ENCODE assay signal across 17 mouse cellular contexts in the genomic region with DNA sequence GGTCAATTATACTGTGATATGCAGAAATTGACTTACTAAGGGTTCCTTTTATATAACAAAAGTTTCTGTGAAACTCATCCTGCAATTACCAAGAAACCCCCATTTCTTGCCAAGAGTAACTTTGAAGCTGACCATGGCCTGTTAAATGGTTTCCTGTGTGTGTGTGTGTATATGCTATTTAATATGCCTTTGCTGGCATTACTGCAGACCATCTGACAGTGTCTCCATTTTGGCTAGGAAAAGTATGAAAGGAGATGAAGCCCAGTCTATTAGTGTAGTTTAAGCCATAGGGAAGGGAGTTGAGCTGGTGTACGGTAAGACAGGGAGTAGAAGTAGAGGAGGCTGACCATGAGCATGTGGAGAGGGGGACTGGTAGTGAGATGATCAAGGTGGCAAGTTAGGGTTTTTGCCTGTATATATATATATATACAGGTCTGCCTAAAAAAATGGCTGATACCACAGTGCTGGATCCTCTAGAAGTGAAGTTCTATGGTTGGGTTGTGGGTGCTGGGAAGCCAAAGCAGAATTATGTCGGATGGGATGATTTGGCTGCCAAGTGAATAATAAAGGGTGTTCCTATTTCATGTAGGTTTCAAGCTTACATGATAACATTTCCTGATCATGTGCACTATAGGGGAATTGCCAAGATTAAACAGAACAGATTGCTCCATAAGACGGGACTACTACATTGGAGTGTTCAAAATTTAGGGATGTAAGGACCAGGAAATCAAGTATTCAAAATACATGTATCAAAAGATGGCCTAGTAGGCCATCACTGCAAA. TPM values are rescaled to one million over a fixed set of nuclear protein-coding genes. Genes with fewer than 3 reads are reported as not detected.
DNase-seq lines count a peak whose midpoint lies in the region; ATAC-seq and TF ChIP-seq lines count a peak whose summit lies in the region.
"Had no signal": no experiment of that assay in that cellular context is flagged by ENCODE, and none has a peak within 500 bp of the region (broad histone marks: within the 10 kb centered on the region; RNA-seq: fewer than 3 reads in every experiment).

No protein-coding gene starts in this region.

- peaks cover 11% of the 10 kb centered on the region for H3K4me1 ChIP-seq in heart, embryonic 10.5 days
- peaks cover 18% of the 10 kb centered on the region for H3K4me1 ChIP-seq in stomach, embryonic 16.5 days (ENCODE audit: control insufficient read depth, insufficient read depth, low read length)
- no peaks in the 10 kb centered on the region for H3K4me1 ChIP-seq in stomach, postnatal 0 days (replicated peaks; ENCODE audit: control insufficient read depth, insufficient read depth)
- peaks cover 22% of the 10 kb centered on the region for H3K4me1 ChIP-seq in embryonic facial prominence, embryonic 10.5 days
- H3K4me1 ChIP-seq in heart, adult 2 months (ENCODE audit: control insufficient read depth, insufficient read depth, low read length) = peaks cover 2% of the 10 kb centered on the region

- TF ChIP-seq EP300 in stomach, postnatal 0 days (optimal IDR thresholded peaks at IDR 0.05) = no peak
- no peak for TF ChIP-seq EP300 in heart, adult 2 months (IDR thresholded peaks at IDR 0.05; ENCODE audit: insufficient read depth, low read depth, low read length)

- H3K27ac ChIP-seq in heart, embryonic 10.5 days = no peak overlapping the region
- H3K27ac ChIP-seq in stomach, embryonic 16.5 days (ENCODE audit: low read length) = peak overlapping the region; percentile 16; the same call in 1 of the 2 replicates
- no peak overlapping the region for H3K27ac ChIP-seq in stomach, postnatal 0 days (replicated peaks)
- H3K27ac ChIP-seq in embryonic facial prominence, embryonic 10.5 days (replicated peaks) = no peak overlapping the region
- no peak overlapping the region for H3K27ac ChIP-seq in heart, adult 2 months
- H3K27ac ChIP-seq: neural tube, embryonic 15.5 days had no signal

- H3K4me3 ChIP-seq in heart, embryonic 10.5 days = 0 out of 2 replicates have a peak overlapping the region, but pooled peaks have one; percentile 1
- H3K4me3 ChIP-seq in stomach, embryonic 16.5 days (replicated peaks; ENCODE audit: low read length) = no peak overlapping the region
- H3K4me3 ChIP-seq in stomach, postnatal 0 days (ENCODE audit: low read depth, low read length) = no peak overlapping the region
- H3K4me3 ChIP-seq in embryonic facial prominence, embryonic 10.5 days = peak overlapping the region; percentile 83
- no peak overlapping the region for H3K4me3 ChIP-seq in heart, adult 2 months
- H3K4me3 ChIP-seq: neural tube, embryonic 15.5 days had no signal

- no peak overlapping the region for H3K9ac ChIP-seq in stomach, embryonic 16.5 days (ENCODE audit: low read length)
- no peak overlapping the region for H3K9ac ChIP-seq in stomach, postnatal 0 days (ENCODE audit: low read length)
- no peak overlapping the region for H3K9ac ChIP-seq in heart, adult 2 months (ENCODE audit: low read depth, low read length)
- H3K9ac ChIP-seq: liver, embryonic 15.5 days; neural tube, embryonic 15.5 days had no signal

- TF ChIP-seq POLR2A in heart, adult 2 months (IDR thresholded peaks at IDR 0.05; ENCODE audit: insufficient read depth, low read depth, low read length) = no peak

- DNase-seq in heart, embryonic 10.5 days (ENCODE audit: low spot score) = no peak
- DNase-seq in heart, postnatal 4 days = no peak
- DNase-seq in stomach, postnatal 0 days (ENCODE audit: low spot score) = no peak
- DNase-seq in embryonic facial prominence, embryonic 10.5 days (ENCODE audit: low spot score) = no peak
- no peak for DNase-seq in right cerebral cortex, postnatal 36 days (ENCODE audit: low spot score in 2 of 2)
- no peak for DNase-seq in heart, adult 2 months
- DNase-seq in neural tube, embryonic 10.5 days (ENCODE audit: extremely low spot score, low spot score) = no peak
- DNase-seq: adrenal gland, postnatal 25 days; cerebellum, postnatal 10 days; heart, adult 11 months; kidney, adult 9 months; lung, postnatal 4 days had no signal

- H3K79me2 ChIP-seq in heart, adult 2 months (replicated peaks; ENCODE audit: control insufficient read depth, insufficient read depth, low read length) = no peaks in the 10 kb centered on the region; the same call in 1 of the 2 replicates

- no peaks in the 10 kb centered on the region for H3K9me3 ChIP-seq in heart, embryonic 10.5 days
- no peaks in the 10 kb centered on the region for H3K9me3 ChIP-seq in stomach, embryonic 16.5 days (replicated peaks; ENCODE audit: control insufficient read depth, low read length)
- no peaks in the 10 kb centered on the region for H3K9me3 ChIP-seq in stomach, postnatal 0 days (ENCODE audit: control insufficient read depth, low read length)
- H3K9me3 ChIP-seq in embryonic facial prominence, embryonic 10.5 days = no peaks in the 10 kb centered on the region
- H3K9me3 ChIP-seq: liver, embryonic 15.5 days; neural tube, embryonic 15.5 days had no signal

- no peaks in the 10 kb centered on the region for H3K27me3 ChIP-seq in heart, embryonic 10.5 days (ENCODE audit: insufficient read depth, poor library complexity, severe bottlenecking)
- no peaks in the 10 kb centered on the region for H3K27me3 ChIP-seq in stomach, embryonic 16.5 days (ENCODE audit: control insufficient read depth, insufficient read depth, low read length)
- no peaks in the 10 kb centered on the region for H3K27me3 ChIP-seq in stomach, postnatal 0 days (ENCODE audit: control insufficient read depth, insufficient read depth, low read length)
- H3K27me3 ChIP-seq in embryonic facial prominence, embryonic 10.5 days (replicated peaks; ENCODE audit: low read depth, poor library complexity, severe bottlenecking) = no peaks in the 10 kb centered on the region
- H3K27me3 ChIP-seq in heart, adult 2 months (ENCODE audit: control insufficient read depth, insufficient read depth, low read length) = no peaks in the 10 kb centered on the region
- H3K27me3 ChIP-seq: liver, embryonic 15.5 days; neural tube, embryonic 15.5 days had no signal

- intact Hi-C loops in heart, adult 2 months (cut with DNase I) = no loop called here

- no peak for TF ChIP-seq CTCF in stomach, postnatal 0 days (IDR thresholded peaks at IDR 0.05; ENCODE audit: low read depth)
- TF ChIP-seq CTCF in heart, adult 2 months (IDR thresholded peaks at IDR 0.05) = no peak

- 25% methylated on average over 3 of the region's 3 CpGs for WGBS in heart, embryonic 10.5 days
- WGBS in stomach, embryonic 16.5 days = 31% methylated on average over 3 of the region's 3 CpGs
- 29% methylated on average over 3 of the region's 3 CpGs for WGBS in stomach, postnatal 0 days
- 18% methylated on average over 3 of the region's 3 CpGs for WGBS in embryonic facial prominence, embryonic 10.5 days
- 51% methylated on average over 3 of the region's 3 CpGs for WGBS in heart, adult 2 months

- H3K36me3 ChIP-seq in heart, embryonic 10.5 days = peaks cover 31% of the 10 kb centered on the region
- peaks cover 26% of the 10 kb centered on the region for H3K36me3 ChIP-seq in stomach, embryonic 16.5 days (ENCODE audit: control insufficient read depth, insufficient read depth, low read length)
- H3K36me3 ChIP-seq in stomach, postnatal 0 days (ENCODE audit: control insufficient read depth, insufficient read depth, low read length) = peaks cover 6% of the 10 kb centered on the region; the same call in 1 of the 2 replicates
- H3K36me3 ChIP-seq in embryonic facial prominence, embryonic 10.5 days (replicated peaks) = peaks cover 32% of the 10 kb centered on the region
- H3K36me3 ChIP-seq in heart, adult 2 months (ENCODE audit: control insufficient read depth, insufficient read depth, low read length) = peaks cover 31% of the 10 kb centered on the region

- ATAC-seq in stomach, embryonic 16.5 days (ENCODE audit: insufficient read depth, low FRiP score) = no peak
- no peak for ATAC-seq in stomach, postnatal 0 days (ENCODE audit: low FRiP score, low TSS enrichment)
- ATAC-seq: hindbrain, embryonic 16.5 days had no signal

- H3K4me2 ChIP-seq in stomach, embryonic 16.5 days (ENCODE audit: low read depth, low read length) = 0 out of 2 replicates have a peak overlapping the region, but pooled peaks have one; percentile 85
- no peak overlapping the region for H3K4me2 ChIP-seq in stomach, postnatal 0 days (replicated peaks; ENCODE audit: low read depth)
- H3K4me2 ChIP-seq: neural tube, embryonic 15.5 days had no signal

RNA-seq across cellular contexts. Expression of a gene that starts 3.6 kb away (rescaled TPM):
- polyA plus RNA-seq in heart, embryonic 10.5 days (2016; fragmentation: Nextera tagmentation; extraction: Ambion mirVana) = 91.8 and 104 TPM in 2 replicates
- total RNA-seq in heart, postnatal 4 days (2021) = 10 to 100 TPM; 62.4 to 66.3 TPM
- polyA plus RNA-seq in stomach, embryonic 16.5 days (2015; fragmentation: Nextera tagmentation; extraction: Ambion mirVana) = 111 and 116 TPM in 2 replicates
- polyA plus RNA-seq in stomach, postnatal 0 days (2015; fragmentation: Nextera tagmentation; extraction: Ambion mirVana) = 82.5 and 87.0 TPM in 2 replicates
- 125 and 127 TPM in 2 replicates for polyA plus RNA-seq in embryonic facial prominence, embryonic 10.5 days (2016; fragmentation: Nextera tagmentation; extraction: Ambion mirVana)
- total RNA-seq in heart, adult 2 months (2021) = 10 to 100 TPM; 41.0 to 42.2 TPM
- polyA plus RNA-seq in heart, adult 2 months (2012; rRNA removed) = 60.9 and 61.1 TPM in 2 replicates

RNA-seq across cellular contexts. Expression of a gene that starts 8.8 kb away (rescaled TPM):
- 76.6 and 101 TPM in 2 replicates for polyA plus RNA-seq in heart, embryonic 10.5 days (2016; fragmentation: Nextera tagmentation; extraction: Ambion mirVana)
- total RNA-seq in heart, postnatal 4 days (2021) = 10 to 100 TPM; 30.3 to 31.1 TPM
- polyA plus RNA-seq in stomach, embryonic 16.5 days (2015; fragmentation: Nextera tagmentation; extraction: Ambion mirVana) = 83.0 and 83.5 TPM in 2 replicates
- 55.6 and 55.7 TPM in 2 replicates for polyA plus RNA-seq in stomach, postnatal 0 days (2015; fragmentation: Nextera tagmentation; extraction: Ambion mirVana)
- 117 and 127 TPM in 2 replicates for polyA plus RNA-seq in embryonic facial prominence, embryonic 10.5 days (2016; fragmentation: Nextera tagmentation; extraction: Ambion mirVana)
- total RNA-seq in heart, adult 2 months (2021) = 10 to 100 TPM; 18.7 to 19.2 TPM
- polyA plus RNA-seq in heart, adult 2 months (2012; rRNA removed) = 15.7 and 18.2 TPM in 2 replicates

RNA-seq across cellular contexts. Expression of a gene that starts 13.7 kb away (rescaled TPM):
- 1.6 and 2.1 TPM in 2 replicates for polyA plus RNA-seq in heart, embryonic 10.5 days (2016; fragmentation: Nextera tagmentation; extraction: Ambion mirVana)
- total RNA-seq in heart, postnatal 4 days (2021) = not detected
- 1.1 and 2.1 TPM in 2 replicates for polyA plus RNA-seq in stomach, embryonic 16.5 days (2015; fragmentation: Nextera tagmentation; extraction: Ambion mirVana)
- 0.59 and 0.62 TPM in 2 replicates for polyA plus RNA-seq in stomach, postnatal 0 days (2015; fragmentation: Nextera tagmentation; extraction: Ambion mirVana)
- polyA plus RNA-seq in embryonic facial prominence, embryonic 10.5 days (2016; fragmentation: Nextera tagmentation; extraction: Ambion mirVana) = 3.4 and 3.5 TPM in 2 replicates
- total RNA-seq in heart, adult 2 months (2021) = under 1 TPM in 1 of 2 experiments, not detected in 1; 0.57 TPM
- polyA plus RNA-seq in heart, adult 2 months (2012; rRNA removed) = 0.62 and 1.3 TPM in 2 replicates
- polyA plus RNA-seq: spleen, adult 2 months had no signal

RNA-seq across cellular contexts. Expression of a gene that starts 14.4 kb away (rescaled TPM):
- polyA plus RNA-seq in heart, embryonic 10.5 days (2016; fragmentation: Nextera tagmentation; extraction: Ambion mirVana) = 83.1 and 91.1 TPM in 2 replicates
- total RNA-seq in heart, postnatal 4 days (2021) = 10 to 100 TPM; 43.4 to 48.5 TPM
- polyA plus RNA-seq in stomach, embryonic 16.5 days (2015; fragmentation: Nextera tagmentation; extraction: Ambion mirVana) = 146 and 148 TPM in 2 replicates
- polyA plus RNA-seq in stomach, postnatal 0 days (2015; fragmentation: Nextera tagmentation; extraction: Ambion mirVana) = 81.9 and 82.2 TPM in 2 replicates
- polyA plus RNA-seq in embryonic facial prominence, embryonic 10.5 days (2016; fragmentation: Nextera tagmentation; extraction: Ambion mirVana) = 97.0 and 108 TPM in 2 replicates
- 10 to 100 TPM; 23.8 to 25.3 TPM for total RNA-seq in heart, adult 2 months (2021)
- 33.4 and 49.3 TPM in 2 replicates for polyA plus RNA-seq in heart, adult 2 months (2012; rRNA removed)

RNA-seq across cellular contexts. Expression of a gene that starts 30.1 kb away (rescaled TPM):
- polyA plus RNA-seq in heart, embryonic 10.5 days (2016; fragmentation: Nextera tagmentation; extraction: Ambion mirVana) = 156 and 193 TPM in 2 replicates
- 10 to 100 TPM; 82.1 to 86.1 TPM for total RNA-seq in heart, postnatal 4 days (2021)
- 150 and 165 TPM in 2 replicates for polyA plus RNA-seq in stomach, embryonic 16.5 days (2015; fragmentation: Nextera tagmentation; extraction: Ambion mirVana)
- polyA plus RNA-seq in stomach, postnatal 0 days (2015; fragmentation: Nextera tagmentation; extraction: Ambion mirVana) = 57.5 and 61.6 TPM in 2 replicates
- polyA plus RNA-seq in embryonic facial prominence, embryonic 10.5 days (2016; fragmentation: Nextera tagmentation; extraction: Ambion mirVana) = 254 and 269 TPM in 2 replicates
- 10 to 100 TPM; 35.5 to 41.8 TPM for total RNA-seq in heart, adult 2 months (2021)
- polyA plus RNA-seq in heart, adult 2 months (2012; rRNA removed) = 66.5 and 93.2 TPM in 2 replicates

Comparison
In these comparisons a context has a peak if more than half of its experiments do, and no peak if none do; other contexts are left out.
1. H3K4me3 ChIP-seq: peak in heart, embryonic 10.5 days (single experiment) and embryonic facial prominence, embryonic 10.5 days (single experiment); none in stomach, embryonic 16.5 days (single experiment), stomach, postnatal 0 days (single experiment) and heart, adult 2 months (single experiment).